Mouse (Mus musculus) brown adipose tissue, adult 24 weeks (tissue): Measurements from ENCODE around the gene Esx1. TPM values are rescaled to one million over a fixed set of nuclear protein-coding genes. Genes with fewer than 3 reads are reported as not detected.

Source experiments
- H3K27ac ChIP-seq: fragments of 200-500 bp; replicated peaks from 2 replicates; pipeline ENCODE4 v1.5.1; 2012; ENCODE audit warnings: low read depth, mild to moderate bottlenecking, low read length
- H3K4me1 ChIP-seq: fragments of 200-500 bp; 2 replicates; pipeline ENCODE4 v1.6.1; 2012; ENCODE audit warnings: low read length, mixed read lengths; ENCODE audit not compliant: control insufficient read depth, insufficient read depth, insufficient read length
- H3K4me3 ChIP-seq: fragments of 200-500 bp; 2 replicates; pipeline ENCODE4 v1.5.1; 2012; ENCODE audit warnings: low read depth, mild to moderate bottlenecking, low read length, moderate library complexity; ENCODE audit not compliant: insufficient read depth
- polyA plus RNA-seq: library from polyadenylated mRNA; stranded (reverse); fragments of >200 nt; gene quantifications from 2 replicates; pipeline ENCODE4 v1.2.4, GENCODE M21; 2012; ENCODE audit not compliant: missing spikeins, insufficient read depth, insufficient read length

Esx1 gene
- not detected in 2 replicates for polyA plus RNA-seq

- H3K27ac ChIP-seq = no peak within 1 kb of the TSS
- peak within 1 kb of the TSS; percentile 28; the same call in 1 of the 2 replicates for H3K4me3 ChIP-seq
- no peaks in the 10 kb centered on the region for H3K4me1 ChIP-seq
Measured at GRCm38 (mm10) chrX:137121718-137122117, at the start of gene Esx1. Gene Esx1 (minus strand): TSS chrX:137122083.

- no peak overlapping the region for H3K27ac ChIP-seq
- no peak overlapping the region for H3K4me3 ChIP-seq
- no peaks in the 10 kb centered on the region for H3K4me1 ChIP-seq
Measured at GRCm38 (mm10) chrX:137170021-137170420, 48.1 kb upstream of the Esx1 start.

- H3K27ac ChIP-seq = no peak overlapping the region
- no peaks in the 10 kb centered on the region for H3K4me1 ChIP-seq
- H3K4me3 ChIP-seq = no peak overlapping the region
Measured at GRCm38 (mm10) chrX:137167658-137168057, 45.8 kb upstream of the Esx1 start.

- no peak overlapping the region for H3K4me3 ChIP-seq
- no peak overlapping the region for H3K27ac ChIP-seq
- no peaks in the 10 kb centered on the region for H3K4me1 ChIP-seq
Measured at GRCm38 (mm10) chrX:137165621-137166020, 43.7 kb upstream of the Esx1 start.

- H3K4me3 ChIP-seq = no peak overlapping the region
- H3K4me1 ChIP-seq = no peaks in the 10 kb centered on the region
- H3K27ac ChIP-seq = no peak overlapping the region
Measured at GRCm38 (mm10) chrX:137162700-137163099, 40.8 kb upstream of the Esx1 start.

GRCm38 (mm10) chrX:137160971-137161370 lies 39.1 kb upstream of the Esx1 start:
- Histone ChIP-seq H3K27ac (no peak overlapping the region), H3K4me1 (no peaks in the 10 kb centered on the region), H3K4me3 (no peak overlapping the region)

- Histone ChIP-seq H3K27ac (no peak overlapping the region), H3K4me3 (no peak overlapping the region), H3K4me1 (no peaks in the 10 kb centered on the region)
Measured at GRCm38 (mm10) chrX:137149050-137149449, 27.2 kb upstream of the Esx1 start.

- Histone ChIP-seq H3K4me1 (no peaks in the 10 kb centered on the region), H3K4me3 (no peak overlapping the region), H3K27ac (no peak overlapping the region)
Measured at GRCm38 (mm10) chrX:137144674-137145073, 22.8 kb upstream of the Esx1 start.

- H3K4me1 ChIP-seq = no peaks in the 10 kb centered on the region
Measured at GRCm38 (mm10) chrX:137143726-137144125, 21.8 kb upstream of the Esx1 start.

GRCm38 (mm10) chrX:137142546-137142945 lies 20.7 kb upstream of the Esx1 start:
- H3K4me1 ChIP-seq = no peaks in the 10 kb centered on the region
- no peak overlapping the region for H3K27ac ChIP-seq
- no peak overlapping the region for H3K4me3 ChIP-seq

More at GRCm38 (mm10) chrX:137143726-137144125, 21.8 kb upstream of the Esx1 start:
- Histone ChIP-seq H3K27ac (no peak overlapping the region), H3K4me3 (no peak overlapping the region)

GRCm38 (mm10) chrX:137141669-137142068 lies 19.8 kb upstream of the Esx1 start:
- H3K27ac ChIP-seq = no peak overlapping the region
- H3K4me3 ChIP-seq = no peak overlapping the region
- no peaks in the 10 kb centered on the region for H3K4me1 ChIP-seq

- Histone ChIP-seq H3K4me3 (no peak overlapping the region), H3K27ac (no peak overlapping the region), H3K4me1 (no peaks in the 10 kb centered on the region)
Measured at GRCm38 (mm10) chrX:137127542-137127941, 5.7 kb upstream of the Esx1 start.

GRCm38 (mm10) chrX:137119675-137120423 lies 2.0 kb downstream of the Esx1 start:
- Histone ChIP-seq H3K4me1 (no peaks in the 10 kb centered on the region), H3K4me3 (peak overlapping the region; percentile 36), H3K27ac (no peak overlapping the region)

- H3K4me3 ChIP-seq = no peak overlapping the region
- H3K27ac ChIP-seq = no peak overlapping the region
- no peaks in the 10 kb centered on the region for H3K4me1 ChIP-seq
Measured at GRCm38 (mm10) chrX:137118097-137118746, 3.7 kb downstream of the Esx1 start.

GRCm38 (mm10) chrX:137106498-137106897 lies 15.4 kb downstream of the Esx1 start:
- Histone ChIP-seq H3K27ac (no peak overlapping the region), H3K4me1 (no peaks in the 10 kb centered on the region), H3K4me3 (no peak overlapping the region)

GRCm38 (mm10) chrX:137104531-137104930 lies 17.4 kb downstream of the Esx1 start:
- Histone ChIP-seq H3K4me1 (no peaks in the 10 kb centered on the region), H3K27ac (no peak overlapping the region), H3K4me3 (no peak overlapping the region)
